11 mouse cellular contexts compared by ENCODE assay signal in the genomic region with DNA sequence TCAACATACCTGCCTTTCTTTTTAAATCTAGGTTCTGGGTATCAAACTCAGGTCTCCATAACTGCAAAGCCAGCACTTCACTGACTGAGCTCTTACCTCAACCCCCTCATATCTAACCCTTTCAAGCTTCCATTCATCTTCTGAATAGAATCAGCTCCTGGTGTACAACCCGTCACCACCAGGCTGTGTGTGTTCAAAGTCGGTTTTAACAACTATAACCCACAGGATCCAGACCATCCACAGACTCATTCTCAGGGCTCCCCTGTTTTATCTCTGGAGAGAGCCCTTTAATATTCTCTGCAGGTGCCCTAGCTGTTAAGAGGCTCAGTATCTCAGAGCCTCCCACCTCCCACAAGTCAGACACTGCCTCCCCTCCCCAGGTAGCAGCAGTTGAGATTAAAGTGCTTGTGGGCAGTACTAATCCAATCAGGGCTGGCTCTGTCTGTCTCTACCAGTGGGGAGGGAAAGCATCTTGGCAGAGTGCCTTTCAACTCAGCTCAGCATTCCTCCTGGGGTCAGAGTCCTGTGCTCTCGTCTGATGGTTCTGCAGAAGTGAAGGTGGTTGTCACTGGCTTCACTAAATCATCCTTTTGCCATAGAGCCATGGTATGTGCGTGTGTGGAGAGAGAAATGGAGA.
A peak's percentile ranks its signal among the peaks of the same experiment; 100 is the strongest.
DNase-seq lines count a peak whose midpoint lies in the region; ATAC-seq and TF ChIP-seq lines count a peak whose summit lies in the region.
"Had no signal": no experiment of that assay in that cellular context is flagged by ENCODE, and none has a peak within 500 bp of the region (broad histone marks: within the 10 kb centered on the region; RNA-seq: fewer than 3 reads in every experiment).

No protein-coding gene starts in this region.

- WGBS in forebrain, embryonic 15.5 days, result 17% methylated on average over 4 of the region's 4 CpGs
- WGBS in forebrain, embryonic 11.5 days, result 18% methylated on average over 4 of the region's 4 CpGs
- WGBS in midbrain, embryonic 15.5 days, result 14% methylated on average over 4 of the region's 4 CpGs
- WGBS in midbrain, postnatal 0 days, result 28% methylated on average over 4 of the region's 4 CpGs
- WGBS in heart, embryonic 13.5 days, result 9% methylated on average over 4 of the region's 4 CpGs

- peaks cover 5% of the 10 kb centered on the region; the same call in 1 of the 2 replicates for H3K4me1 ChIP-seq in forebrain, embryonic 15.5 days
- no peaks in the 10 kb centered on the region for H3K4me1 ChIP-seq in forebrain, embryonic 11.5 days (replicated peaks; ENCODE audit: control insufficient read depth, insufficient read depth, low read length)
- no peaks in the 10 kb centered on the region for H3K4me1 ChIP-seq in midbrain, embryonic 15.5 days
- H3K4me1 ChIP-seq in midbrain, postnatal 0 days (ENCODE audit: insufficient read depth, low read length), result no peaks in the 10 kb centered on the region
- H3K4me1 ChIP-seq in heart, embryonic 13.5 days, result peaks cover 22% of the 10 kb centered on the region
- H3K4me1 ChIP-seq: liver, embryonic 13.5 days had no signal

- no peaks in the 10 kb centered on the region for H3K27me3 ChIP-seq in forebrain, embryonic 15.5 days
- H3K27me3 ChIP-seq in forebrain, embryonic 11.5 days (ENCODE audit: control insufficient read depth, insufficient read depth, low read length), result no peaks in the 10 kb centered on the region
- H3K27me3 ChIP-seq in midbrain, embryonic 15.5 days (replicated peaks), result no peaks in the 10 kb centered on the region
- H3K27me3 ChIP-seq in midbrain, postnatal 0 days (ENCODE audit: insufficient read depth, low read length), result no peaks in the 10 kb centered on the region
- H3K27me3 ChIP-seq in heart, embryonic 13.5 days (replicated peaks), result no peaks in the 10 kb centered on the region
- H3K27me3 ChIP-seq: CH12.LX; liver, embryonic 13.5 days had no signal

- H3K27ac ChIP-seq in forebrain, embryonic 15.5 days (replicated peaks), result no peak overlapping the region
- no peak overlapping the region for H3K27ac ChIP-seq in forebrain, embryonic 11.5 days (ENCODE audit: low read depth, low read length)
- no peak overlapping the region for H3K27ac ChIP-seq in midbrain, embryonic 15.5 days
- H3K27ac ChIP-seq in midbrain, postnatal 0 days (ENCODE audit: low read depth, low read length), result no peak overlapping the region
- H3K27ac ChIP-seq in heart, embryonic 13.5 days (replicated peaks), result peak overlapping the region; percentile 84
- H3K27ac ChIP-seq: liver, embryonic 13.5 days had no signal

- TF ChIP-seq CTCF in midbrain, postnatal 0 days (IDR thresholded peaks at IDR 0.05), result no peak

- H3K9ac ChIP-seq in forebrain, embryonic 15.5 days (replicated peaks), result no peak overlapping the region
- H3K9ac ChIP-seq in forebrain, embryonic 11.5 days (ENCODE audit: low read length), result no peak overlapping the region
- no peak overlapping the region for H3K9ac ChIP-seq in midbrain, embryonic 15.5 days
- H3K9ac ChIP-seq in midbrain, postnatal 0 days (replicated peaks; ENCODE audit: low read length, poor library complexity, severe bottlenecking), result no peak overlapping the region
- H3K9ac ChIP-seq in heart, embryonic 13.5 days, result no peak overlapping the region
- H3K9ac ChIP-seq: liver, embryonic 13.5 days had no signal

- ATAC-seq in forebrain, embryonic 15.5 days (replicated peaks), result peak; percentile 35; the same call in 1 of the 2 replicates
- ATAC-seq in forebrain, embryonic 11.5 days (replicated peaks; ENCODE audit: low FRiP score), result no peak
- ATAC-seq in midbrain, embryonic 15.5 days (replicated peaks), result peak; percentile 78
- no peak for ATAC-seq in midbrain, postnatal 0 days (ENCODE audit: low FRiP score)
- ATAC-seq in heart, embryonic 13.5 days (ENCODE audit: extremely low read depth, insufficient number of reproducible peaks, low FRiP score, low TSS enrichment), result no peak; the same call in 1 of the 2 replicates
- ATAC-seq in megakaryocyte progenitor cell, adult 5-6 weeks (replicated peaks; ENCODE audit: poor library complexity), result peak; percentile 37; the same call in 1 of the 2 replicates

- no peak for DNase-seq in forebrain, embryonic 11.5 days (ENCODE audit: low spot score)
- DNase-seq in midbrain, postnatal 0 days (ENCODE audit: low spot score), result no peak
- no peak for DNase-seq in layer of hippocampus, adult 18-20 months (ENCODE audit: low spot score in 2 of 2)
- no peak for DNase-seq in layer of hippocampus, adult 9-11 months
- DNase-seq: adrenal gland, postnatal 25 days; liver, embryonic 13.5 days had no signal

- no peaks in the 10 kb centered on the region for H3K36me3 ChIP-seq in forebrain, embryonic 15.5 days
- no peaks in the 10 kb centered on the region for H3K36me3 ChIP-seq in forebrain, embryonic 11.5 days (ENCODE audit: control insufficient read depth, insufficient read depth, low read length)
- no peaks in the 10 kb centered on the region for H3K36me3 ChIP-seq in midbrain, embryonic 15.5 days (replicated peaks)
- no peaks in the 10 kb centered on the region for H3K36me3 ChIP-seq in midbrain, postnatal 0 days (ENCODE audit: insufficient read depth, low read length)
- H3K36me3 ChIP-seq in heart, embryonic 13.5 days, result no peaks in the 10 kb centered on the region
- H3K36me3 ChIP-seq: liver, embryonic 13.5 days had no signal

- H3K4me2 ChIP-seq in forebrain, embryonic 15.5 days (replicated peaks), result no peak overlapping the region
- H3K4me2 ChIP-seq in forebrain, embryonic 11.5 days (ENCODE audit: low read depth, low read length, severe bottlenecking), result no peak overlapping the region
- H3K4me2 ChIP-seq in midbrain, embryonic 15.5 days, result no peak overlapping the region
- no peak overlapping the region for H3K4me2 ChIP-seq in midbrain, postnatal 0 days (ENCODE audit: low read depth, low read length, poor library complexity, severe bottlenecking)
- H3K4me2 ChIP-seq in heart, embryonic 13.5 days, result peak overlapping the region; percentile 27
- H3K4me2 ChIP-seq: liver, embryonic 13.5 days had no signal

- no peak overlapping the region for H3K4me3 ChIP-seq in forebrain, embryonic 15.5 days
- no peak overlapping the region for H3K4me3 ChIP-seq in forebrain, embryonic 11.5 days (ENCODE audit: low read depth, low read length)
- no peak overlapping the region for H3K4me3 ChIP-seq in midbrain, embryonic 15.5 days
- no peak overlapping the region for H3K4me3 ChIP-seq in midbrain, postnatal 0 days (ENCODE audit: low read depth, low read length)
- H3K4me3 ChIP-seq in heart, embryonic 13.5 days, result no peak overlapping the region
- H3K4me3 ChIP-seq: liver, embryonic 13.5 days had no signal

- no peaks in the 10 kb centered on the region for H3K9me3 ChIP-seq in forebrain, embryonic 15.5 days
- H3K9me3 ChIP-seq in forebrain, embryonic 11.5 days (ENCODE audit: control insufficient read depth, low read length), result no peaks in the 10 kb centered on the region
- no peaks in the 10 kb centered on the region for H3K9me3 ChIP-seq in midbrain, embryonic 15.5 days
- no peaks in the 10 kb centered on the region for H3K9me3 ChIP-seq in midbrain, postnatal 0 days (ENCODE audit: low read length)
- no peaks in the 10 kb centered on the region for H3K9me3 ChIP-seq in heart, embryonic 13.5 days
- H3K9me3 ChIP-seq: liver, embryonic 13.5 days had no signal

Comparison
In these comparisons a context has a peak if more than half of its experiments do, and no peak if none do; other contexts are left out.
1. ATAC-seq: peak in forebrain, embryonic 15.5 days (single experiment), midbrain, embryonic 15.5 days (single experiment) and megakaryocyte progenitor cell, adult 5-6 weeks (single experiment); none in forebrain, embryonic 11.5 days (single experiment), midbrain, postnatal 0 days (single experiment) and heart, embryonic 13.5 days (single experiment).